Mouse (Mus musculus) heart, embryonic 10.5 days (tissue): ENCODE results near the gene Rdh11. TPM values are rescaled to one million over a fixed set of nuclear protein-coding genes. Genes with fewer than 3 reads are reported as not detected.
A peak's percentile ranks its signal among the peaks of the same experiment; 100 is the strongest.

Source experiments
- DNase-seq: peaks from one replicate; pipeline ENCODE4 v3.0.0-alpha.2; 2017; ENCODE audit warnings: low spot score
- H3K27ac ChIP-seq: fragments of 300-500 bp; sonication (generic); 2 replicates; pipeline ENCODE4 v1.5.1; 2016; ENCODE audit warnings: mild to moderate bottlenecking
- H3K27me3 ChIP-seq: fragments of 300-500 bp; sonication (generic); 2 replicates; pipeline ENCODE4 v1.6.1; 2016; ENCODE audit warnings: mild to moderate bottlenecking; ENCODE audit not compliant: poor library complexity, insufficient read depth, severe bottlenecking
- H3K36me3 ChIP-seq: fragments of 300-500 bp; sonication (generic); 2 replicates; pipeline ENCODE4 v1.6.1; 2016; ENCODE audit warnings: mild to moderate bottlenecking, moderate library complexity
- H3K4me1 ChIP-seq: fragments of 300-500 bp; sonication (generic); 2 replicates; pipeline ENCODE4 v1.6.1; 2016; ENCODE audit warnings: mild to moderate bottlenecking
- H3K4me3 ChIP-seq: fragments of 300-500 bp; sonication (generic); 2 replicates; pipeline ENCODE4 v1.5.1; 2016; ENCODE audit warnings: mild to moderate bottlenecking, moderate library complexity
- H3K9me3 ChIP-seq: fragments of 300-500 bp; sonication (generic); 2 replicates; pipeline ENCODE4 v1.6.1; 2016; ENCODE audit warnings: mild to moderate bottlenecking, moderate library complexity
- WGBS: fragments of 180-500 bp; shearing (Covaris S2); methylation state at CpG from one replicate; pipeline ENCODE4 v1.1.7; 2016; 5-methylcytosine and 5-hydroxymethylcytosine counted together
- polyA plus RNA-seq: library from polyadenylated mRNA; unstranded; fragments of >200 nt; fragmentation: Nextera tagmentation; extraction: Ambion mirVana; gene quantifications from 2 replicates; pipeline ENCODE4 v1.2.1, GENCODE M21; 2016

The Rdh11 gene
- polyA plus RNA-seq, 1 experiment from 2014 or later = 20.9 TPM

DNA sequence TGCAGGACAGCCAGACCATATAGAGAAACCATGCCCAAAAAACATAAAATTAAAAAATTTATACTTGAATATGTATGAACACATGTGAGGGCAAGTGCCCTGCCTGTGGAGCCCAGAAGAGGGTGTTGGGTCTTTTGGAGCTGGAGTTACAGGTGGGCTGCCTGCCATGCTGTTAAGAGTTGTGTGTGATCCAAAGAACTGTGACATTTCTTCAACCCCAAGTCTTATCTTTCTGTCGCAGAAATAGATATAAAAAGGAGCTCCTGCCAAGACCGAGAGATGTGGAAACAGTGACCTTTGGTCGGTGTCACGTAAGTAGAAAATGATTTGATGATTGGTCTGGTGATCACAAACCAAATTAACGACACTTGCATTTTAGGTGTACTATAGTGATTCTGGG lies 18.4 kb downstream of the Rdh11 start:
- Histone ChIP-seq H3K9me3 (no peaks in the 10 kb centered on the region), H3K27ac (no peak overlapping the region), H3K4me3 (no peak overlapping the region), H3K4me1 (peaks cover 11% of the 10 kb centered on the region; the same call in 1 of the 2 replicates), H3K27me3 (no peaks in the 10 kb centered on the region), H3K36me3 (peaks cover 29% of the 10 kb centered on the region; the same call in 1 of the 2 replicates)
- DNase-seq = no peak
- 72% methylated on average over 5 of the region's 5 CpGs for WGBS

DNA sequence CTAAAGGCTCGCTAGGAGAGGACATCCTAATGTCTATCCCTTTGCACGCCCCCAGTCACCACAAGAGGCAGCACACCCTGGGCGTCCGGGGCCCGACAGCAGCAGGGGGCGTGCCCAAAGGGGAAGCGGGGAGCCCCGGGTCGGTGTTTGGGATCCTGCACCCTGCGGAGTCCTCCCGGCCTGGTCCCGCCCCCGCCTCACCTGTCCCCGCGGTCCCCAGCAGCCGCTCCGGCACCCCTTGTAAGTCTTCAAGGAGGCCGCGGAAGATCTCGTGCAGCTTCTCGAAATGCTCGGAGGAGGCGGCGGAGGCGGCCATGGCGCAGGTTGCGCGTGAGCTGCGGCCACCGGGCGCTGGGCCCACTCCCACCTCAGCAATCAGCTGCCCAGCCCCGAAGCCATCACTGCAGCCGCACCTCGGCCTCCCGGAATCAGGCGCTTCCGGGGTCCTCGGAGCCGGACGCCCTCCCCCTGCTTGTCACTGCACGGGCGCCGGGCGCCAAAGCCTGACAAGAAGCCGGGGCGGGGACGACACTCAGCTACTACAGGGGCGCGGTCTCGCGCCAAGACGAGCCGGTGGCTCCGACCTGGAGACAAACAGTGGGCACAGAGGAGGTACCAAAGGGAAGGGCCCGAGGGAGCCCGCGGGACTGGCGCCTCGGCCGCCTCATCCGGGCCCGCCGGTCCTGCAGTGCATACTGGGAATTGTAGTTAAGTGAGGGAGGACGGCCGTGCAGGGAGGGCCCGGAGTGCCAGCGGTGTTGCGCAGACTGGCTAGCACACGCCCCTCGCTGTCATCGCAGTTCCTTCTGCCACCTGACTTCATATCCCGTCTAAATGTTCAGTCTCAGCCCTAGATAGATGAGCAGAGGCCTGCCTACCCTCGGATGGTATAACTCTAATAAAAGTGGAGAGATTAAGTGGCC lies 19.8 kb downstream of the Rdh11 start, which contains the start of gene Vti1b:
Gene Vti1b (minus strand): TSS at position 649 of the 923 bp plus-strand sequence.
- Histone ChIP-seq H3K9me3 (no peaks in the 10 kb centered on the region), H3K27ac (peak within 1 kb of the TSS; percentile 99), H3K27me3 (no peaks in the 10 kb centered on the region), H3K4me3 (peak within 1 kb of the TSS; percentile 98), H3K36me3 (peaks cover 22% of the 10 kb centered on the region; the same call in 1 of the 2 replicates), H3K4me1 (peaks cover 11% of the 10 kb centered on the region; the same call in 1 of the 2 replicates)
- DNase-seq = peak; percentile 96
- under 1% methylated on average over 67 of the region's 73 CpGs for WGBS

DNA sequence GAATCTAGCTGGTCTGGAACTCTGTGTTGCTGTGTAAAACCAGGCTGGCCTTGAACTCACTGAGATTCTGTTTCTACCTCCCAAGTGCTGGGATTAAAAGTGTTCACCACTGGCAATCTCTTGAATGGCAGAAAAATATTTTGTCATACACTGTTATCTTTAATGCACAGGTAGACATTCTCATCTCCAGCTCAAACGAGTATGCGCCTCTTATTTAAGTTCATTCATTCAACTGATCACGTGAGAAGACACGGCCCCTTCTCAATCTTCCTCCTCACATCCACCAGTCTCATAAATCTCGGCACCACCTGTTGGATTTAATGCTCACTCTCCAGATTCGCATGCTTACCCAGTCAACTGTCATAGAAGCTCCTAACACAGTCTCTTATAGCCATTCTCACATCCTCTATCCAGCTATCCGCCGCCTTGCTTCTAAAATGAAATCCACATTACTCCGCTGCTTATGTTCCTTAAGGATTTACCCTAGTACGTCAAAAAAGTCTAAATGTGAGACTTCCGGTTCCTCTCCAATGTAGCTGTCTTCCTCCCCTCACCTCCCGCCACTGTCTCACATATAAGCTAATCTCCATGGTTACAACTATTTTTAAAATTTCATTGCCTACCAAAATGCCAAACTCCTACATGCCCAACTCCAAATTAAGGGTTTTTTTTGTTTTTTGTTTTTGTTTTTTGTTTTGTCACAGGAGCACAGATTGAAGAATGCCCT lies 20.7 kb downstream of the Rdh11 start:
- H3K4me1 ChIP-seq = peaks cover 11% of the 10 kb centered on the region; the same call in 1 of the 2 replicates

DNA sequence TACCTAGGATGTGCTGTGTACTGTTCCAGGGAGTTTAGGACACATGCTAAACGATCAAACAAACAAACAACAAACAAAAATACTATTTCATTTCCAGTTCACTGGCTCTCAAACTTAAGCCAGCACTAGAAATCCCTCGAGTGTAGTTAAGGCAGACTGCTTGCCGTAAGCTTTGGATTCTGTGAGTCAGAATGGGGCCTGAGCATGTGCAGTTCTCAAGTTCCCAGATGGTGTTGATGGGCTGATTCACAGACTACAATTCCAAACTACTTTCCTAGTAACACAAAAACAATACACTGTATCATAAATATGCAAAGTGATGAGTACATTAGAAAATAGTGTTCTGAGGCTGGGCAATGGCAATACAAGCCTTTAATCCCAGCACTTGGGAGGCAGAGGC lies 21.7 kb downstream of the Rdh11 start:
- no peak overlapping the region for H3K4me3 ChIP-seq
- H3K9me3 ChIP-seq = no peaks in the 10 kb centered on the region
- H3K27me3 ChIP-seq = no peaks in the 10 kb centered on the region
- peaks cover 15% of the 10 kb centered on the region; the same call in 1 of the 2 replicates for H3K4me1 ChIP-seq
- WGBS = 82% methylated on average over 3 of the region's 3 CpGs
- no peak for DNase-seq
- peaks cover 14% of the 10 kb centered on the region; the same call in 1 of the 2 replicates for H3K36me3 ChIP-seq
- no peak overlapping the region for H3K27ac ChIP-seq

More for the DNA sequence above, 20.7 kb downstream of the Rdh11 start:
- DNase-seq = no peak
- Histone ChIP-seq H3K36me3 (peaks cover 17% of the 10 kb centered on the region; the same call in 1 of the 2 replicates), H3K27me3 (no peaks in the 10 kb centered on the region), H3K9me3 (no peaks in the 10 kb centered on the region), H3K4me3 (peak overlapping the region; percentile 98), H3K27ac (peak overlapping the region; percentile 99)
- 42% methylated on average over 12 of the region's 12 CpGs for WGBS

DNA sequence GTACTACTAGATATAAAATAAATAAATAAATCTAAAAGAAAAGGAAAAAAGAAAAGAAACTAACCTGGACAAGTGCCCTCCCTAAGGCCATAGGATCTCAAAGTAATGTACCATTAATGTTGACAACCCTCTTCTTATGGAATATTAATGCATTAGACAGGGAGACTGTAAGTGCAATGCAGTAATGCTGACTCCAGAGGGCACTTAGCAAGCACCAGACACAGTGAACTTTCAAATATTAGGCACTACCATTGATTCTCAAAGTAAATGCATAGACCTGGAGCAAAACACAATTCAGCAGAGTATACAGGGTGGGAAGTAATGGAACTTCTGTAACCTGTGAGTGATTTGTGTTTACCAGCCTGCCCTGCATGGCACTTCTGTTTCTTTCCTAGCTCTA lies 22.9 kb downstream of the Rdh11 start:
- Histone ChIP-seq H3K4me1 (peaks cover 15% of the 10 kb centered on the region; the same call in 1 of the 2 replicates), H3K27ac (no peak overlapping the region), H3K36me3 (peaks cover 15% of the 10 kb centered on the region), H3K27me3 (no peaks in the 10 kb centered on the region), H3K9me3 (no peaks in the 10 kb centered on the region), H3K4me3 (no peak overlapping the region)
- no peak for DNase-seq

DNA sequence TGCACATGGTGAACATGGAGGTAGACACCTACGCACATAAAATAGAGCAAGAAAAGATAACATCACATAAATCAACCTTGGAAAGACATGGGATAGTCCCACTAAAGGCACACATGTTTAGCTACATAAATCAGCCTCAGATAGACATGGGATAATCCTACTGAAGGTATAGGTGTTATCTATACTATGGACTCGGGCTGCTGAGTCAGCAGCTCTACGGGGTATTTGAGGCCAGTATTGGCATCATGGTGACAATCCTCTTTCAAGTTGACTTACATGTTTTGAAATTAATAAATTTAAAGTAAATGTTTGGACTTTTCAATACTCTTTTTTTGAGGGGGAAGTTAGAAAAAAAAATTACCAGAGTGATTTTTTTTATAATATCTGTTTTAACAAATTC lies 29.2 kb downstream of the Rdh11 start:
- H3K4me1 ChIP-seq = peaks cover 9% of the 10 kb centered on the region; the same call in 1 of the 2 replicates
- H3K27me3 ChIP-seq = no peaks in the 10 kb centered on the region
- H3K4me3 ChIP-seq = no peak overlapping the region
- no peak overlapping the region for H3K27ac ChIP-seq
- no peak for DNase-seq
- no peaks in the 10 kb centered on the region for H3K9me3 ChIP-seq
- 94% methylated on average over 3 of the region's 3 CpGs for WGBS
- peaks cover 72% of the 10 kb centered on the region for H3K36me3 ChIP-seq

DNA sequence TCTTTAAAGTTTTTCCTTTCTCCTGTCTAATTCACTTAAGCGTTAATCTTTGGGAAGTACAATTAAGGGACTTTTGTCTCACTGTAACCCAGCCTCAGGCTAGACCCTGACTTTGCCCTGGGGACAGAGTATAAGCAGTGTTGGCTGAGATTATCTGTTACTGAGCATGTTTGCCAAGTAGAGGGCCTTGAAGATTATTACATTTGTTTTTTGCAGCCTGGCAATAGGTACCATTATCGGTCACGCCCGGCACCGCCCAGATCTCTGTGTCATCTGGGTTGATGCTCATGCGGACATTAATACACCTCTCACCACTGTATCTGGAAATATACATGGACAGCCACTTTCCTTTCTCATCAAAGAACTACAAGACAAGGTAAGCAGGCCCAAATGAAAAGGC lies 42.4 kb downstream of the Rdh11 start:
- Histone ChIP-seq H3K36me3 (peaks cover 6% of the 10 kb centered on the region), H3K4me3 (no peak overlapping the region), H3K27ac (no peak overlapping the region), H3K27me3 (no peaks in the 10 kb centered on the region), H3K4me1 (no peaks in the 10 kb centered on the region), H3K9me3 (no peaks in the 10 kb centered on the region)
- 94% methylated on average over 6 of the region's 6 CpGs for WGBS
- no peak for DNase-seq

DNA sequence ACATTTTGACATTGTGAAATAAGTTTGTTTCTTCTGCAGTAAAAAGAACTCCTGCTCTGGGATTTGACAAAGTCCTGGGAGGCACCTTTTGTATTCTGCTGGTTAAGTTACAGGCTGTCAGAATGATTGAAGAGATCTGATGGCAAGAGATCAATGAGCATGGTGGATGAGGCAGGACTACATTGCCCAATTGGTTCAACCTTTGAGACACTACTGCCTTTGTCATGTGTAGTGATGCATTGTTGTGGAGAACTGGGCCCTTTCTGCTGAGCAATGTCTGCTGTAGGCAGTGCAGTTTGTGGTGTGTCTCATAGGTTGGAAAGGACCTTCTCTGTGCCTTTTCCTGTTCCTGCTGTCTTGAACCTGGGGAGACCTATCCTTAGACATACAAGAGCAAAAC lies 50.7 kb downstream of the Rdh11 start:
- DNase-seq = no peak
- Histone ChIP-seq H3K9me3 (no peaks in the 10 kb centered on the region), H3K27me3 (no peaks in the 10 kb centered on the region), H3K4me3 (no peak overlapping the region), H3K36me3 (no peaks in the 10 kb centered on the region), H3K27ac (no peak overlapping the region), H3K4me1 (no peaks in the 10 kb centered on the region)

DNA sequence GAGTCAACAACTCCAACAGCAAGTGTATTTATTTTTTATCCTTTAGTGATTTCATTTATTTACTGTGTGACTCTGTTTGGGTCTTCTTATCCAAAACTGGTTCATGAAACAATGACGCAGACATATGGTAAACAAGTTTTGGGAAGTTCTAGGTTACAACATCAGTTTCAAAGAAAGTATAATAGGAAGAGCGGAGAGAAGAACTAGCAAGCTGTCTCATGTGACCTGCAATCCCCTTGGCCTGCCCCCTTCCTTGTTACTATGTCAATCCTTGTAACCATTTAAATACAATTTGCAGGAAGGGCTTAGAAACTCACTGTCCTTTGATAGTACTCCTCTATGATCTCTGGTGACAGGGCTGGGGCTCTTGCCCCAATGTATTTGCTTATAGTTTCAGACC lies 51.3 kb downstream of the Rdh11 start:
- no peak overlapping the region for H3K4me3 ChIP-seq
- H3K27ac ChIP-seq = no peak overlapping the region
- H3K9me3 ChIP-seq = no peaks in the 10 kb centered on the region
- H3K27me3 ChIP-seq = no peaks in the 10 kb centered on the region
- DNase-seq = peak; percentile 13
- 81% methylated on average over 2 of the region's 2 CpGs for WGBS
- no peaks in the 10 kb centered on the region for H3K4me1 ChIP-seq
- no peaks in the 10 kb centered on the region for H3K36me3 ChIP-seq

DNA sequence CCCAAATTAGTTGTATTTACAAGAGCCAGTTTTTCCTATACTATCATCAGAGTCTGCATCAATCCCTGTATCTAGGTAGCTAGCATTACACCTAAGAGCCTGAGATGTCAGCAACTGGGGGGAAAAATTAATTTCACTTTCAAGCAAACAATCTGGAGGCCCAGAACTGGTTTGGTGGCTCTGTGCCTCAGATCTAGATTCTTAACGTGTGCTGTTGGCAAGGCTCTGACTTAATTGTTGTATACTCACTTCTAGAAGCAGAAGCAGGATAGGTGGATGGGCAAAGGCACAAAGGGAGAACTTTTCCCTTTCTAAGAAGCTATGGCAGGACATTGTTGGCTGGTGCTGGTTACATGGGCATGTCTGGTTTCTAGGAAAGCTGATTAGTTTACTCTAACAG lies 52.7 kb downstream of the Rdh11 start:
- WGBS = 39% methylated on average over 1 of the region's 1 CpGs
- H3K4me3 ChIP-seq = no peak overlapping the region
- no peaks in the 10 kb centered on the region for H3K9me3 ChIP-seq

DNA sequence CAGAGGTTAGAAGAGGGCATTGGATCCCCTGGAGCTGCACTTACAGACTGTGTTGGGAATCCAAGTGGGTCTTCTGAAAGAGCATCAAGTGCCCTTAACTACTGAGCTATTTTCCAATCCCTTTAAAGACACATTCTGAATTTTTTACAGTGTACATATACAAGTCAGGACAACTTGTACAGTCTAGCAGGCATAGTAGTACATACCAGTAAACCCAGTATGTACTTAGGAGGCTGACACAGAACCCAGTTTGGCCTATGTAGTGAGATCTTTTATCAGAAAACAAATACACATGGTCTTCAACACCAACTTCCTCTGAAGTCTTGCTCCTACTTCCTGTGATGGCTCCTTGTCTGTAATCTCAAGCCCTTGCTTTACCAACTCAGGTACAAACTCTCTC lies 53.1 kb downstream of the Rdh11 start:
- Histone ChIP-seq H3K36me3 (no peaks in the 10 kb centered on the region), H3K27me3 (peaks cover 11% of the 10 kb centered on the region; the same call in 1 of the 2 replicates), H3K27ac (no peak overlapping the region), H3K4me1 (peaks cover 8% of the 10 kb centered on the region), H3K9me3 (no peaks in the 10 kb centered on the region), H3K4me3 (no peak overlapping the region)
- DNase-seq = no peak

More for the DNA sequence above, 52.7 kb downstream of the Rdh11 start:
- DNase-seq = peak; percentile 13
- Histone ChIP-seq H3K4me1 (peaks cover 8% of the 10 kb centered on the region), H3K36me3 (no peaks in the 10 kb centered on the region), H3K27me3 (peaks cover 7% of the 10 kb centered on the region; the same call in 1 of the 2 replicates), H3K27ac (no peak overlapping the region)

DNA sequence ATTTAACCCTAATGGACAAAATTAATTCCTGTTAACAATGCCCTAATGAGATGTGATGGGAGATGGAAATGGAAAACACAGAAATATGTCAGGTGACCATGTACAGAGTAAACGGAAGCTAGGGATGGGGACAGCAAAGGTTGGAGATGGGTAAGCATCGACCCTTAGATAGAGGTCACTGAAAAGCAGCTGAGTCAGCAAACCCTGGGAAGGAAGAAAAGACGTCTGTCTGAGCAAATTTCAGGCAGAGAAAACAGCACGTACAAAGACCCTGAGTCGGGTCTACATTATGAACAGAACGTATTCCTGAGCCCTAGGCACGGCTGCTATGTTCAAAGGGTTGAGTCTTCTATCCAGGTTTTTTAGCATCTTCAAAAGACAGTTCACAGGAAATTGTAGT lies 55.1 kb downstream of the Rdh11 start:
- H3K27me3 ChIP-seq = peaks cover 31% of the 10 kb centered on the region
- DNase-seq = no peak
- peaks cover 8% of the 10 kb centered on the region for H3K4me1 ChIP-seq
- no peak overlapping the region for H3K4me3 ChIP-seq
- no peaks in the 10 kb centered on the region for H3K9me3 ChIP-seq
- H3K27ac ChIP-seq = no peak overlapping the region
- H3K36me3 ChIP-seq = no peaks in the 10 kb centered on the region
- 74% methylated on average over 7 of the region's 7 CpGs for WGBS

DNA sequence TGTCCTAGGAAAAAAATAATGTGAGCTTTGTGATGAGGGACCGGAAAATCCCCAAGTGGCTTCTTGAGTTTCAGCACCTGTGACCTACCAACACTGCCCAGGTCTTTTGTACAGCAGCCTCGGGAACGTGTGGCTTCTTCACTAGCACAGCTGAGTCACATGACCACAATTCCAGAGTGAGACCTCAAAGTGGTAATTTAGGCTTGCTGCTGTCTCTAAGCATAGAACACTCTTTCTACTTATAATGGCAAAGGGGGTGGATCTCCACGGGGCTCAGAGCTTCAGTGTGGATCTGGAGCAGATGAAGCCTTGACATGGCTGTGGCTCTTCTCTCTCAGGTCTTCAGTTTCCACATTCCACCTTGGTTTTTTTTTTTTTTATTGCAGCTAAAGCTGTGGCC lies 57.0 kb downstream of the Rdh11 start:
- H3K27ac ChIP-seq = no peak overlapping the region
- DNase-seq = no peak
- peaks cover 49% of the 10 kb centered on the region for H3K27me3 ChIP-seq
- H3K36me3 ChIP-seq = no peaks in the 10 kb centered on the region
- WGBS = 41% methylated on average over 4 of the region's 4 CpGs
- H3K9me3 ChIP-seq = no peaks in the 10 kb centered on the region
- H3K4me3 ChIP-seq = no peak overlapping the region
- peaks cover 23% of the 10 kb centered on the region for H3K4me1 ChIP-seq
